Mouse (Mus musculus) embryonic facial prominence, embryonic 14.5 days (tissue): Measurements from ENCODE around the gene Gm609. TPM values are rescaled to one million over a fixed set of nuclear protein-coding genes. Genes with fewer than 3 reads are reported as not detected.
"Not testable (repeated sequence)": the region's sequence is repeated elsewhere in the genome, so short reads cannot be mapped to it uniquely, and the experiment has no call there.

Source experiments
- ATAC-seq: fragments of 200-750 bp; cut with Nextera tagmentation; 2 replicates; pipeline ENCODE4 v1.8.0; 2017; ENCODE audit warnings: low read depth, moderate number of reproducible peaks, moderate TSS enrichment
- DNase-seq: peaks from one replicate; pipeline ENCODE4 v3.0.0-alpha.2; 2015; ENCODE audit warnings: low spot score
- H3K27ac ChIP-seq: fragments of 300-500 bp; sonication (generic); replicated peaks from 2 replicates; pipeline ENCODE4 v1.5.1; 2014; ENCODE audit warnings: low read depth, mild to moderate bottlenecking, low read length, moderate library complexity
- H3K27me3 ChIP-seq: fragments of 300-500 bp; sonication (generic); replicated peaks from 2 replicates; pipeline ENCODE4 v1.6.1; 2014; ENCODE audit warnings: low read length; ENCODE audit not compliant: control insufficient read depth, insufficient read depth
- H3K36me3 ChIP-seq: fragments of 300-500 bp; sonication (generic); 2 replicates; pipeline ENCODE4 v1.6.1; 2014; ENCODE audit warnings: low read length, mixed read lengths; ENCODE audit not compliant: control insufficient read depth, insufficient read depth
- H3K4me1 ChIP-seq: fragments of 300-500 bp; sonication (generic); 2 replicates; pipeline ENCODE4 v1.6.1; 2014; ENCODE audit warnings: antibody characterized with exemption, low read length; ENCODE audit not compliant: control insufficient read depth, insufficient read depth
- H3K4me2 ChIP-seq: fragments of 300-500 bp; sonication (generic); 2 replicates; pipeline ENCODE4 v1.6.1; 2014; ENCODE audit warnings: low read depth, mild to moderate bottlenecking, low read length, moderate library complexity, mixed read lengths
- H3K4me3 ChIP-seq: fragments of 300-500 bp; sonication (generic); 2 replicates; pipeline ENCODE4 v1.5.1; 2014; ENCODE audit warnings: low read depth, mild to moderate bottlenecking, low read length
- H3K9ac ChIP-seq: fragments of 300-500 bp; sonication (generic); 2 replicates; pipeline ENCODE4 v1.6.1; 2014; ENCODE audit warnings: low read depth, mild to moderate bottlenecking, low read length, moderate library complexity, mixed read lengths
- H3K9me3 ChIP-seq: fragments of 300-500 bp; sonication (generic); 2 replicates; pipeline ENCODE4 v1.6.1; 2016; ENCODE audit warnings: low read length; ENCODE audit not compliant: control insufficient read depth
- WGBS: fragments of 180-500 bp; shearing (Covaris S2); extraction: QIAGEN DNeasy Blood & Tissue Kit; methylation state at CpG from one replicate; pipeline ENCODE4 v1.1.7; 2014; 5-methylcytosine and 5-hydroxymethylcytosine counted together
- polyA plus RNA-seq: library from polyadenylated mRNA; unstranded; fragments of >200 nt; fragmentation: Nextera tagmentation; extraction: Ambion mirVana; gene quantifications from 2 replicates; pipeline ENCODE4 v1.2.1, GENCODE M21; 2014

Gm609 gene
- polyA plus RNA-seq: not detected in 2 replicates

- H3K9me3 ChIP-seq: no peaks in the 10 kb centered on the region
- WGBS: 78% methylated on average over 5 of the region's 5 CpGs
- no peak within 1 kb of the TSS for H3K4me3 ChIP-seq
- no peaks in the 10 kb centered on the region for H3K4me1 ChIP-seq
- no peak within 1 kb of the TSS for H3K4me2 ChIP-seq
- ATAC-seq: no peak
- no peaks in the 10 kb centered on the region for H3K27me3 ChIP-seq
- DNase-seq: no peak
- H3K36me3 ChIP-seq: no peaks in the 10 kb centered on the region
- H3K27ac ChIP-seq: no peak within 1 kb of the TSS
- no peak within 1 kb of the TSS for H3K9ac ChIP-seq
These were observed at the start of gene Gm609 for GRCm38 (mm10) chr16:45492927-45493326. Gene Gm609 (minus strand): TSS chr16:45492969.

GRCm38 (mm10) chr16:45542108-45542507 is 49.3 kb upstream of the Gm609 start:
- Histone ChIP-seq H3K4me2 (no peak overlapping the region), H3K27ac (no peak overlapping the region), H3K4me3 (no peak overlapping the region), H3K36me3 (no peaks in the 10 kb centered on the region), H3K9me3 (no peaks in the 10 kb centered on the region), H3K4me1 (no peaks in the 10 kb centered on the region), H3K27me3 (no peaks in the 10 kb centered on the region), H3K9ac (no peak overlapping the region)
- DNase-seq (no peak), ATAC-seq (no peak)

GRCm38 (mm10) chr16:45538342-45538741 is 45.6 kb upstream of the Gm609 start:
- not testable (repeated sequence) for H3K4me3 ChIP-seq, DNase-seq, H3K27me3 ChIP-seq, H3K9me3 ChIP-seq, ATAC-seq, H3K4me2 ChIP-seq, H3K36me3 ChIP-seq, H3K4me1 ChIP-seq, H3K9ac ChIP-seq, H3K27ac ChIP-seq
- WGBS: 68% methylated on average over 1 of the region's 1 CpGs

GRCm38 (mm10) chr16:45535009-45535408 is 42.2 kb upstream of the Gm609 start, which contains the start of gene Slc9c1:
Gene Slc9c1 (plus strand): TSS chr16:45535309.
- H3K4me1 ChIP-seq: no peaks in the 10 kb centered on the region
- H3K27me3 ChIP-seq: no peaks in the 10 kb centered on the region
- no peak within 1 kb of the TSS for H3K4me2 ChIP-seq
- no peak for ATAC-seq
- DNase-seq: no peak
- WGBS: 88% methylated on average over 5 of the region's 5 CpGs
- H3K9me3 ChIP-seq: no peaks in the 10 kb centered on the region
- H3K27ac ChIP-seq: no peak within 1 kb of the TSS
- no peaks in the 10 kb centered on the region for H3K36me3 ChIP-seq
- no peak within 1 kb of the TSS for H3K4me3 ChIP-seq
- no peak within 1 kb of the TSS for H3K9ac ChIP-seq

- H3K36me3 ChIP-seq: no peaks in the 10 kb centered on the region
- no peak within 1 kb of the TSS for H3K27ac ChIP-seq
- H3K4me2 ChIP-seq: no peak within 1 kb of the TSS
- H3K4me1 ChIP-seq: no peaks in the 10 kb centered on the region
- H3K9ac ChIP-seq: no peak within 1 kb of the TSS
- ATAC-seq (no peak), DNase-seq (no peak)
- H3K27me3 ChIP-seq: no peaks in the 10 kb centered on the region
- no peaks in the 10 kb centered on the region for H3K9me3 ChIP-seq
- no peak within 1 kb of the TSS for H3K4me3 ChIP-seq
- WGBS: 80% methylated on average over 4 of the region's 4 CpGs
These were observed 39.2 kb upstream of the Gm609 start, which contains the start of gene Gm17783 for GRCm38 (mm10) chr16:45531950-45532349. Gene Gm17783 (minus strand): TSS chr16:45532050.

- Histone ChIP-seq H3K9ac (no peak overlapping the region), H3K36me3 (no peaks in the 10 kb centered on the region), H3K4me3 (no peak overlapping the region), H3K4me2 (no peak overlapping the region), H3K4me1 (no peaks in the 10 kb centered on the region), H3K9me3 (no peaks in the 10 kb centered on the region), H3K27me3 (no peaks in the 10 kb centered on the region), H3K27ac (no peak overlapping the region)
- DNase-seq: no peak
- WGBS: 70% methylated on average over 5 of the region's 5 CpGs
- no peak for ATAC-seq
These were observed 32.8 kb upstream of the Gm609 start for GRCm38 (mm10) chr16:45525551-45525950.

GRCm38 (mm10) chr16:45495326-45495725 is 2.6 kb upstream of the Gm609 start:
- no peaks in the 10 kb centered on the region for H3K4me1 ChIP-seq
- no peaks in the 10 kb centered on the region for H3K9me3 ChIP-seq
- H3K36me3 ChIP-seq: no peaks in the 10 kb centered on the region
- no peak overlapping the region for H3K4me3 ChIP-seq
- ATAC-seq: no peak
- no peak overlapping the region for H3K4me2 ChIP-seq
- no peaks in the 10 kb centered on the region for H3K27me3 ChIP-seq
- H3K9ac ChIP-seq: no peak overlapping the region
- H3K27ac ChIP-seq: no peak overlapping the region
- WGBS: 88% methylated on average over 1 of the region's 1 CpGs
- no peak for DNase-seq

GRCm38 (mm10) chr16:45476991-45477390 is 15.8 kb downstream of the Gm609 start:
- Histone ChIP-seq H3K9me3 (no peaks in the 10 kb centered on the region), H3K27me3 (no peaks in the 10 kb centered on the region), H3K9ac (no peak overlapping the region), H3K36me3 (no peaks in the 10 kb centered on the region), H3K27ac (no peak overlapping the region), H3K4me2 (no peak overlapping the region), H3K4me3 (no peak overlapping the region), H3K4me1 (no peaks in the 10 kb centered on the region)
- DNase-seq (peak; percentile 56), ATAC-seq (no peak)

- H3K36me3 ChIP-seq, ATAC-seq, DNase-seq, H3K4me3 ChIP-seq, H3K27ac ChIP-seq, H3K27me3 ChIP-seq, H3K9me3 ChIP-seq, H3K4me1 ChIP-seq, H3K9ac ChIP-seq, H3K4me2 ChIP-seq: not testable (repeated sequence)
- WGBS: 80% methylated on average over 3 of the region's 3 CpGs
These were observed 20.9 kb downstream of the Gm609 start for GRCm38 (mm10) chr16:45471836-45472235.
